8 mouse cellular contexts compared by ENCODE assay signal in genomic region chr12:25095974-25096639, GRCm38 (mm10). TPM values are rescaled to one million over a fixed set of nuclear protein-coding genes. Genes with fewer than 3 reads are reported as not detected.
DNase-seq lines count a peak whose midpoint lies in the region; ATAC-seq lines count a peak whose summit lies in the region.

No protein-coding gene starts in this region.

- H3K4me2 ChIP-seq in hindbrain, embryonic 16.5 days (ENCODE audit: low read length): peak overlapping the region; percentile 99

- peaks cover 44% of the 10 kb centered on the region for H3K4me1 ChIP-seq in hindbrain, embryonic 16.5 days (ENCODE audit: control insufficient read depth, insufficient read depth, low read depth, low read length)

- H3K4me3 ChIP-seq in hindbrain, embryonic 16.5 days (ENCODE audit: low read length): peak overlapping the region; percentile 66

- no peaks in the 10 kb centered on the region for H3K36me3 ChIP-seq in hindbrain, embryonic 16.5 days (ENCODE audit: control insufficient read depth, insufficient read depth, low read length)

- no peaks in the 10 kb centered on the region for H3K9me3 ChIP-seq in hindbrain, embryonic 16.5 days (ENCODE audit: control insufficient read depth, low read length)

- ATAC-seq in hindbrain, embryonic 16.5 days: peak; percentile 92

- DNase-seq in WW6 (ENCODE audit: low read depth, low spot score): peak; percentile 89
- DNase-seq in cerebellum, postnatal 4 days (ENCODE audit: low spot score in 2 of 2): peak; percentile 95 to 96
- peak; percentile 98 for DNase-seq in gastrocnemius, adult 18-20 months (ENCODE audit: low spot score)
- peak; percentile 96 for DNase-seq in left cerebral cortex, adult 11 months (ENCODE audit: low spot score)
- peak; percentile 99 for DNase-seq in lung, postnatal 36 days
- DNase-seq in retina, embryonic 14.5 days (ENCODE audit: low spot score): peak; percentile 99
- DNase-seq in thymus, postnatal 36 days: peak; percentile 95 to 96

- WGBS in hindbrain, embryonic 16.5 days: under 1% methylated on average over 41 of the region's 41 CpGs

- no peaks in the 10 kb centered on the region for H3K27me3 ChIP-seq in hindbrain, embryonic 16.5 days (replicated peaks; ENCODE audit: control insufficient read depth, insufficient read depth, low read length)

- peak overlapping the region; percentile 78 for H3K9ac ChIP-seq in hindbrain, embryonic 16.5 days (ENCODE audit: low read depth, low read length)

- H3K27ac ChIP-seq in hindbrain, embryonic 16.5 days (ENCODE audit: low read depth, low read length): peak overlapping the region; percentile 89

RNA-seq across cellular contexts. Expression of gene Id2, which starts 0.8 kb away (rescaled TPM):
- 1 to 10 TPM; 2.6 to 3.5 TPM for total RNA-seq in gastrocnemius, adult 18-20 months (2021)
- polyA plus RNA-seq in hindbrain, embryonic 16.5 days (2015; fragmentation: Nextera tagmentation; extraction: Ambion mirVana): 291 and 379 TPM in 2 replicates

Comparison
In these comparisons a context has a peak if more than half of its experiments do, and no peak if none do; other contexts are left out.
1. Peak in every context shown above with its lines: DNase-seq, ATAC-seq, H3K4me3 ChIP-seq and H3K27ac ChIP-seq.